Mouse (Mus musculus) hindbrain, embryonic 16.5 days (tissue): ENCODE measurements around the gene Jade3. TPM values are rescaled to one million over a fixed set of nuclear protein-coding genes. Genes with fewer than 3 reads are reported as not detected.
"Not testable (repeated sequence)": the region's sequence is repeated elsewhere in the genome, so short reads cannot be mapped to it uniquely, and the experiment has no call there.

Source experiments
- ATAC-seq: fragments of 200-750 bp; cut with Nextera tagmentation; 2 replicates; pipeline ENCODE4 v1.8.0; 2017; ENCODE audit warnings: moderate TSS enrichment, moderate library complexity
- H3K27ac ChIP-seq: fragments of 300-500 bp; sonication (generic); 2 replicates; pipeline ENCODE4 v1.5.1; 2014; ENCODE audit warnings: low read depth, mild to moderate bottlenecking, control low read depth, low read length, moderate library complexity
- H3K27me3 ChIP-seq: fragments of 300-500 bp; sonication (generic); replicated peaks from 2 replicates; pipeline ENCODE4 v1.6.1; 2014; ENCODE audit warnings: low read length; ENCODE audit not compliant: control insufficient read depth, insufficient read depth
- H3K36me3 ChIP-seq: fragments of 300-500 bp; sonication (generic); 2 replicates; pipeline ENCODE4 v1.6.1; 2014; ENCODE audit warnings: mild to moderate bottlenecking, low read length, moderate library complexity, mixed read lengths; ENCODE audit not compliant: control insufficient read depth, insufficient read depth
- H3K4me1 ChIP-seq: fragments of 300-500 bp; sonication (generic); 2 replicates; pipeline ENCODE4 v1.6.1; 2014; ENCODE audit warnings: low read depth, low read length; ENCODE audit not compliant: control insufficient read depth, insufficient read depth
- H3K4me2 ChIP-seq: fragments of 300-500 bp; sonication (generic); 2 replicates; pipeline ENCODE4 v1.6.1; 2014; ENCODE audit warnings: mild to moderate bottlenecking, low read length, control low read depth, moderate library complexity
- H3K4me3 ChIP-seq: fragments of 300-500 bp; sonication (generic); 2 replicates; pipeline ENCODE4 v1.5.1; 2014; ENCODE audit warnings: mild to moderate bottlenecking, low read length, control low read depth, moderate library complexity
- H3K9ac ChIP-seq: fragments of 300-500 bp; sonication (generic); 2 replicates; pipeline ENCODE4 v1.6.1; 2014; ENCODE audit warnings: low read depth, mild to moderate bottlenecking, control low read depth, low read length, moderate library complexity
- H3K9me3 ChIP-seq: fragments of 300-500 bp; sonication (generic); 2 replicates; pipeline ENCODE4 v1.6.1; 2014; ENCODE audit warnings: mild to moderate bottlenecking, low read length, moderate library complexity; ENCODE audit not compliant: control insufficient read depth
- WGBS: fragments of 180-500 bp; shearing (Covaris S2); extraction: QIAGEN DNeasy Blood & Tissue Kit; methylation state at CpG from one replicate; pipeline ENCODE4 v1.1.7; 2014; 5-methylcytosine and 5-hydroxymethylcytosine counted together
- polyA plus RNA-seq: library from polyadenylated mRNA; unstranded; fragments of >200 nt; fragmentation: Nextera tagmentation; extraction: Ambion mirVana; gene quantifications from 2 replicates; pipeline ENCODE4 v1.2.1, GENCODE M21; 2015

Gene Jade3
- polyA plus RNA-seq, result 4.1 and 5.0 TPM in 2 replicates

- Histone ChIP-seq H3K27me3 (no peaks in the 10 kb centered on the region), H3K9ac (peak within 1 kb of the TSS; percentile 77), H3K4me3 (peak within 1 kb of the TSS; percentile 65), H3K36me3 (no peaks in the 10 kb centered on the region), H3K4me1 (peaks cover 4% of the 10 kb centered on the region), H3K4me2 (peak within 1 kb of the TSS; percentile 54), H3K9me3 (no peaks in the 10 kb centered on the region), H3K27ac (peak within 1 kb of the TSS; percentile 85)
- peak; percentile 97 for ATAC-seq
- 22% methylated on average over 37 of the region's 67 CpGs for WGBS
These were observed at the start of gene Jade3 for GRCm38 (mm10) chrX:20425140-20425838. Gene Jade3, plus strand, starts transcription at chrX:20425688.

DNA sequence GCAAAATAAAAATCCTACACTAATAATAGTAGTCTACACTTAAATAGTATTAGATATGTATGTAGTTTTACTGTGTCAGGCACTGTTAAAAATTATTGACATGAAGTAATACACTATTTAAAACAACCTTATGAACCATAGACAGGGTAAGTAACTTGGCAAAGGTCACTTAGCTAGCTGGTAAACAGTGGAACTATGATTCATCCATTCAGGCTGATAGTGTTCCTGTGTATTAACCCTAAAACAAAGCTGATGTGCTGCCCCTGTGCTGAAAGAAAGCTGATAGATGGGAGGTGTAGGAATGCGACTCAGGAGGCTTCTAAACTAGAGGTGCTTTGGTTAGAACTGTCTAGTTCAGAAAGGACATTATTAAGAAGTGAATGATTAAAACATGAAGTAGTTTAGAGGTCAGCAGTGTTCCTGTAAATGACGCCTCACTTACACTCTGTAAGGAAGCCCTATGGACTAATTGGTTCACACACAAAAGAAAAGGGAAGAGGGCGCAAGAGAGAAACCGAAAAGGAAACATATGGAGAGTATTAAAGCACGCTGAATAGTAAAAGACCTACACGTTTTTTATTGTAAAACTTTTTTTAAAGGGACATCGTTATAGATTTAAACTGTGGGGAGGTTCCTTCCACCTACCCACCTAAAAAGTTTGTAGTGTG, 46.0 kb upstream of the Jade3 start:
- no peaks in the 10 kb centered on the region for H3K9me3 ChIP-seq
- H3K36me3 ChIP-seq, result 0 out of 2 replicates have a peak, but pooled peaks cover 2% of the 10 kb centered on the region
- ATAC-seq, result no peak
- no peaks in the 10 kb centered on the region for H3K27me3 ChIP-seq
- no peak overlapping the region for H3K27ac ChIP-seq
- H3K9ac ChIP-seq, result no peak overlapping the region
- 67% methylated on average over 7 of the region's 7 CpGs for WGBS
- H3K4me2 ChIP-seq, result no peak overlapping the region
- no peak overlapping the region for H3K4me3 ChIP-seq
- no peaks in the 10 kb centered on the region for H3K4me1 ChIP-seq

DNA sequence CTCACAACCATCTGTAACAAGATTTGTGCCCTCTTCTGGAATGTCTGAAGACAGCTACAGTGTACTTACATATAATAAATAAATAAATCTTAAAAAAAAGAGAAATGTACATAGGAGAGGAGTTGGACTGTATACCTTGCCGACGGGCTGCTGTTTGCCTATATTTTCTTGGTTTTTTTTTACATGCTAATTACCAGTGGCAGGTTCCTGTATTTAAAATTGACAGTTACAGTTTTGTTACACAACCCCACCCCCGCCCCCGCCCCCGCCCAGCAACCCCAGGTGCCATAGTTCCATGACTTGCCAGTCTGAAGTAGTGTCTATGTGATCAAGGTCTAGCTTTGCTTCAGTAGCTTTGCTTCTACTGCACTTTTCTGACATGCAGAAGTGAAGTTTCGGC, 43.2 kb upstream of the Jade3 start:
- no peak overlapping the region for H3K27ac ChIP-seq
- WGBS, result 86% methylated on average over 6 of the region's 6 CpGs
- H3K9me3 ChIP-seq, result no peaks in the 10 kb centered on the region
- no peaks in the 10 kb centered on the region for H3K27me3 ChIP-seq
- H3K36me3 ChIP-seq, result 0 out of 2 replicates have a peak, but pooled peaks cover 2% of the 10 kb centered on the region
- no peak for ATAC-seq
- no peak overlapping the region for H3K9ac ChIP-seq
- H3K4me2 ChIP-seq, result no peak overlapping the region
- no peaks in the 10 kb centered on the region for H3K4me1 ChIP-seq
- H3K4me3 ChIP-seq, result no peak overlapping the region

DNA sequence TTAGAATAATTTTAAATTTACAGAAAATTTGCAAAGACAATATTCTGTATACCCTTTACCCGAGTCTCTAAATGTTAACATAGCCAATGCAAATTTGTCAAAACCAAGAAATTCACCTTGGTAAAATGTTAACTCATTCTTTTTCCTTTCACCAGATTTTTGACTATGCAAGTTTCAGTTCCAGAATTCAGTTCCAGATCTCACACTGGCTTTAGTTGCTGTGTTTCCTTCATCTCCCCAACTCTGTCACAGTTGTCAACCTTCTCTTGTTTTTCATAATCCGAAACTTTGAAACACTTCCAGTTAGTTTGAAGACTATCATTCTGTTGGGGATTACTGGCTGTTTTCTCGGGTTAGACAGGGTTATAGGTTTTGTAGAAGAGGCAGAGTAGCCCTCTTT, 38.5 kb upstream of the Jade3 start:
- WGBS, result 78% methylated on average over 3 of the region's 3 CpGs
- no peak for ATAC-seq

GRCm38 (mm10) chrX:20391964-20392363, 33.5 kb upstream of the Jade3 start:
- H3K4me2 ChIP-seq, H3K27me3 ChIP-seq, ATAC-seq, H3K36me3 ChIP-seq, H3K9ac ChIP-seq, H3K4me1 ChIP-seq, H3K9me3 ChIP-seq, H3K4me3 ChIP-seq, H3K27ac ChIP-seq: not testable (repeated sequence)
- 91% methylated on average over 9 of the region's 9 CpGs for WGBS

More for the DNA sequence above, 38.5 kb upstream of the Jade3 start:
- Histone ChIP-seq H3K27me3 (no peaks in the 10 kb centered on the region), H3K36me3 (0 out of 2 replicates have a peak, but pooled peaks cover 2% of the 10 kb centered on the region), H3K4me2 (no peak overlapping the region), H3K4me3 (no peak overlapping the region), H3K4me1 (no peaks in the 10 kb centered on the region), H3K27ac (no peak overlapping the region), H3K9me3 (no peaks in the 10 kb centered on the region), H3K9ac (no peak overlapping the region)

DNA sequence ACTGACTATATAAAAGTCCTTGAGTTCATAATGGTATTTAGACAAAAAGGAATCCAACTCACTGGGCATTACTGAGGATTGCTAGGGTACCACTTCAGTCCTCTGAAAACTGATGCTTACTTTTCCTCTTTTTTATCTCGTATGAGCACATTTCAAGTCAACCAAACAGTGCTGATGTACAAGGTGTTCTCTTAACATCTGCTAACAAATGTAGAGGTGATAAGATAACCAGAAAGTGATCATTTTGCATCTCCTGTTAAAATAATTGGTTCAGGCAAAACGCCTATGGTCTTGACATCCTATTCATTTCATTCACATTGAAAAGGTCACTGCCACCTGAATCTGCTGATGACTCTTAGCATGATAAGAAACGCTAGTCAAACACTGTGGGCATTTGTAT, 32.5 kb upstream of the Jade3 start:
- H3K4me2 ChIP-seq, result no peak overlapping the region
- no peak overlapping the region for H3K4me3 ChIP-seq
- ATAC-seq, result no peak
- no peaks in the 10 kb centered on the region for H3K27me3 ChIP-seq
- no peaks in the 10 kb centered on the region for H3K9me3 ChIP-seq
- 74% methylated on average over 3 of the region's 3 CpGs for WGBS
- H3K36me3 ChIP-seq, result no peaks in the 10 kb centered on the region
- no peak overlapping the region for H3K27ac ChIP-seq
- H3K4me1 ChIP-seq, result no peaks in the 10 kb centered on the region
- H3K9ac ChIP-seq, result no peak overlapping the region

- Histone ChIP-seq H3K4me2 (no peak overlapping the region), H3K36me3 (no peaks in the 10 kb centered on the region), H3K27ac (no peak overlapping the region), H3K9me3 (no peaks in the 10 kb centered on the region), H3K9ac (no peak overlapping the region), H3K27me3 (no peaks in the 10 kb centered on the region), H3K4me3 (no peak overlapping the region), H3K4me1 (no peaks in the 10 kb centered on the region)
- WGBS, result 83% methylated on average over 4 of the region's 4 CpGs
- ATAC-seq, result no peak
These were observed 21.4 kb upstream of the Jade3 start for GRCm38 (mm10) chrX:20404068-20404467.

GRCm38 (mm10) chrX:20406909-20407308, 18.6 kb upstream of the Jade3 start:
- Histone ChIP-seq H3K4me3 (no peak overlapping the region), H3K4me2 (no peak overlapping the region), H3K27me3 (no peaks in the 10 kb centered on the region), H3K27ac (no peak overlapping the region), H3K9ac (no peak overlapping the region), H3K4me1 (no peaks in the 10 kb centered on the region), H3K9me3 (no peaks in the 10 kb centered on the region), H3K36me3 (no peaks in the 10 kb centered on the region)
- ATAC-seq, result no peak
- 97% methylated on average over 2 of the region's 2 CpGs for whole genome bisulfite sequencing

- Histone ChIP-seq H3K4me2 (no peak overlapping the region), H3K27me3 (no peaks in the 10 kb centered on the region)
- 71% methylated on average over 2 of the region's 2 CpGs for WGBS
These were observed 17.8 kb upstream of the Jade3 start for GRCm38 (mm10) chrX:20407676-20408075.

More at GRCm38 (mm10) chrX:20407676-20408075, 17.8 kb upstream of the Jade3 start:
- H3K9ac ChIP-seq, result no peak overlapping the region
- H3K4me3 ChIP-seq, result no peak overlapping the region
- no peak for ATAC-seq
- H3K27ac ChIP-seq, result no peak overlapping the region
- H3K4me1 ChIP-seq, result no peaks in the 10 kb centered on the region
- H3K9me3 ChIP-seq, result no peaks in the 10 kb centered on the region
- H3K36me3 ChIP-seq, result no peaks in the 10 kb centered on the region
